In the genomic region with DNA sequence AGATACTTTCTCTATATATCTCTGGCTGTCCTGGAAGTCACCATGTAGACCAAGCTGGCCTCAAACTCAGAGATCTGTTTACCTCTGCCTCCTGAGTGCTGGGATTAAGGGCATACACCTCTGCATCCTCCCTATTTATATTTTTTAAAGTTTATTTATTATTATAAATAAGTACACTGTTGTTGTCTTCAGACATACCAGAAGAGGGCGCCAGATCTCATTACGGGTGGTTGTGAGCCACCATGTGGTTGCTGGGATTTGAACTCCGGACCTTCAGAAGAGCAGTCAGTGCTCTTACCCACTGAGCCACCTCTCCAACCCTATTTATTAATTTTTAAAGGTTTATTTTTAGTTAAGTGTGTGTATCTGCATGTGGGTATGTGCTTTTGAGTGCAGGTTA, we compare ENCODE assay signal across 7 mouse cellular contexts. TPM values are rescaled to one million over a fixed set of nuclear protein-coding genes. Genes with fewer than 3 reads are reported as not detected.
DNase-seq lines count a peak whose midpoint lies in the region; ATAC-seq and TF ChIP-seq lines count a peak whose summit lies in the region.
"Not testable (repeated sequence)": the region's sequence is repeated elsewhere in the genome, so short reads cannot be mapped to it uniquely, and the experiment has no call there.

No protein-coding gene starts in this region.

- intact Hi-C loops in heart, adult 2 months (cut with DNase I) = not testable (repeated sequence)

- TF ChIP-seq EP300 in heart, adult 2 months (IDR thresholded peaks at IDR 0.05; ENCODE audit: insufficient read depth, low read depth, low read length); liver, postnatal 0 days (IDR thresholded peaks at IDR 0.05; ENCODE audit: low read depth): not testable (repeated sequence)

- H3K9ac ChIP-seq in heart, adult 2 months (ENCODE audit: low read depth, low read length); liver, postnatal 0 days (replicated peaks): not testable (repeated sequence)

- peak; percentile 48 for TF ChIP-seq CTCF in heart, adult 2 months (IDR thresholded peaks at IDR 0.05)
- TF ChIP-seq CTCF in layer of hippocampus, adult 2 months (conservative IDR thresholded peaks at IDR 0.05) = peak; percentile 62
- TF ChIP-seq CTCF in liver, postnatal 0 days (IDR thresholded peaks at IDR 0.05; ENCODE audit: low read depth) = peak; percentile 34

- H3K4me2 ChIP-seq in liver, postnatal 0 days (ENCODE audit: low read depth, low read length) = not testable (repeated sequence)

- not testable (repeated sequence) for TF ChIP-seq POLR2A in heart, adult 2 months (IDR thresholded peaks at IDR 0.05; ENCODE audit: insufficient read depth, low read depth, low read length)

- peaks cover 25% of the 10 kb centered on the region for H3K36me3 ChIP-seq in heart, adult 2 months (ENCODE audit: control insufficient read depth, insufficient read depth, low read length)
- H3K36me3 ChIP-seq in liver, postnatal 0 days (replicated peaks; ENCODE audit: insufficient read depth, low read length) = not testable (repeated sequence)

- H3K4me1 ChIP-seq in heart, adult 2 months (ENCODE audit: control insufficient read depth, insufficient read depth, low read length) = peaks cover 27% of the 10 kb centered on the region
- H3K4me1 ChIP-seq in liver, postnatal 0 days (ENCODE audit: insufficient read depth) = peaks cover 35% of the 10 kb centered on the region

- DNase-seq in B cell, adult 2 months = peak; percentile 52
- peak; percentile 9 for DNase-seq in adrenal gland, postnatal 14 days
- DNase-seq in heart, adult 2 months; layer of hippocampus, adult 2 months (ENCODE audit: low spot score in 2 of 2); liver, postnatal 0 days: not testable (repeated sequence)
- peak; percentile 21 for DNase-seq in naive thymus-derived CD4-positive, alpha-beta T cell, adult 2 months (ENCODE audit: low read depth)
- DNase-seq in thymus, postnatal 14 days = peak; percentile 20

- H3K9me3 ChIP-seq in liver, postnatal 0 days (ENCODE audit: low read length) = not testable (repeated sequence)

- not testable (repeated sequence) for H3K27me3 ChIP-seq in heart, adult 2 months (ENCODE audit: control insufficient read depth, insufficient read depth, low read length); liver, postnatal 0 days (ENCODE audit: insufficient read depth, low read length)

- peaks cover 25% of the 10 kb centered on the region for H3K79me2 ChIP-seq in heart, adult 2 months (replicated peaks; ENCODE audit: control insufficient read depth, insufficient read depth, low read length)

- WGBS in heart, adult 2 months = 73% methylated on average over 3 of the region's 3 CpGs
- WGBS in liver, postnatal 0 days (ENCODE audit: insufficient replicate concordance) = 64% methylated on average over 3 of the region's 3 CpGs

- ATAC-seq in liver, postnatal 0 days = not testable (repeated sequence)

- H3K4me3 ChIP-seq in heart, adult 2 months; layer of hippocampus, adult 2 months; liver, postnatal 0 days (ENCODE audit: low read depth, low read length): not testable (repeated sequence)

- not testable (repeated sequence) for H3K27ac ChIP-seq in heart, adult 2 months; layer of hippocampus, adult 2 months; liver, postnatal 0 days (ENCODE audit: low read depth)

RNA-seq across cellular contexts. Expression of a gene that starts 6.9 kb away (rescaled TPM):
- 88.2 and 94.6 TPM in 2 replicates for total RNA-seq in adrenal gland, postnatal 14 days (2021)
- total RNA-seq in heart, adult 2 months (2021) = 10 to 100 TPM; 79.2 to 81.7 TPM
- 86.7 and 111 TPM in 2 replicates for polyA plus RNA-seq in heart, adult 2 months (2012; rRNA removed)
- total RNA-seq in layer of hippocampus, adult 2 months (2021) = 10 to 100 TPM; 93.7 to 97.5 TPM
- polyA plus RNA-seq in liver, postnatal 0 days (2015; fragmentation: Nextera tagmentation; extraction: Ambion mirVana) = 38.0 and 41.5 TPM in 2 replicates

RNA-seq across cellular contexts. Expression of a gene that starts 36.1 kb away (rescaled TPM):
- 8.0 and 9.4 TPM in 2 replicates for total RNA-seq in adrenal gland, postnatal 14 days (2021)
- total RNA-seq in heart, adult 2 months (2021) = 1 to 10 TPM; 3.3 to 3.4 TPM
- 2.8 and 5.0 TPM in 2 replicates for polyA plus RNA-seq in heart, adult 2 months (2012; rRNA removed)
- 1 to 10 TPM; 5.9 to 7.0 TPM for total RNA-seq in layer of hippocampus, adult 2 months (2021)
- 2.5 and 3.1 TPM in 2 replicates for polyA plus RNA-seq in liver, postnatal 0 days (2015; fragmentation: Nextera tagmentation; extraction: Ambion mirVana)
